In the genomic region with DNA sequence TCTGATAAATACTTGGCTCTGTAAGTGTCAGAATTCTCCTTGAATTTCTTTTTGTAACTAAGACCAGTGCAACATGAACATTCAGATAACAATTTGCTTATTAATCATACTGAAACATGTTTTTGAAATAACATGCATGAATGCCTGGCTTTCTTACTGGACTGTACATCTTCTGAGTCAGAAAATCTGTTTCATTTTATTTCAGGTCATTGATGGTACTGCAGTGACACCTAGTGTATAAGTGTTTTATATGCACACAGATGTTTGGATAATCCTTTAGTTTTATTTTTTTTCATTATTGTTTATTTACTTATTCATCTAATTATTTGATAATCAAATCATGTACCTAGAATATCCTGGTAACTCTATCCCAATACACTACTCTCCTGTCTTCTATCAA, we compare ENCODE assay signal across 18 mouse cellular contexts.
A peak's percentile ranks its signal among the peaks of the same experiment; 100 is the strongest.
DNase-seq lines count a peak whose midpoint lies in the region; ATAC-seq and TF ChIP-seq lines count a peak whose summit lies in the region.
"Had no signal": no experiment of that assay in that cellular context is flagged by ENCODE, and none has a peak within 500 bp of the region (broad histone marks: within the 10 kb centered on the region; RNA-seq: fewer than 3 reads in every experiment).

No protein-coding gene starts in this region.

- no peaks in the 10 kb centered on the region for H3K79me2 ChIP-seq in MEL (ENCODE audit: control insufficient read depth, insufficient read depth, low read length, poor library complexity)

- TF ChIP-seq EP300 in MEL (IDR thresholded peaks at IDR 0.05; ENCODE audit: low read depth in 1 of 2, low read length in 2 of 2) = no peak

- no peaks in the 10 kb centered on the region for H3K27me3 ChIP-seq in forebrain, embryonic 16.5 days (replicated peaks; ENCODE audit: control insufficient read depth, insufficient read depth, low read length)
- H3K27me3 ChIP-seq in forebrain, embryonic 11.5 days (ENCODE audit: control insufficient read depth, insufficient read depth, low read length) = no peaks in the 10 kb centered on the region
- H3K27me3 ChIP-seq in lung, embryonic 14.5 days (ENCODE audit: insufficient read depth, low read length) = no peaks in the 10 kb centered on the region
- no peaks in the 10 kb centered on the region for H3K27me3 ChIP-seq in MEL (ENCODE audit: control insufficient read depth in 1 of 2, insufficient read depth in 2 of 2, low read length in 2 of 2)
- no peaks in the 10 kb centered on the region for H3K27me3 ChIP-seq in hindbrain, postnatal 0 days (ENCODE audit: insufficient read depth, low read length)
- H3K27me3 ChIP-seq: embryonic facial prominence, embryonic 15.5 days had no signal

- H3K36me3 ChIP-seq in forebrain, embryonic 16.5 days (ENCODE audit: control insufficient read depth, insufficient read depth) = no peaks in the 10 kb centered on the region
- no peaks in the 10 kb centered on the region for H3K36me3 ChIP-seq in forebrain, embryonic 11.5 days (ENCODE audit: control insufficient read depth, insufficient read depth, low read length)
- H3K36me3 ChIP-seq in lung, embryonic 14.5 days (ENCODE audit: insufficient read depth) = no peaks in the 10 kb centered on the region
- H3K36me3 ChIP-seq in MEL (ENCODE audit: control insufficient read depth in 1 of 2, insufficient read depth in 2 of 2, low read length in 2 of 2) = no peaks in the 10 kb centered on the region
- no peaks in the 10 kb centered on the region for H3K36me3 ChIP-seq in hindbrain, postnatal 0 days (ENCODE audit: insufficient read depth, low read length)
- H3K36me3 ChIP-seq: embryonic facial prominence, embryonic 15.5 days had no signal

- DNase-seq in forebrain, embryonic 11.5 days (ENCODE audit: low spot score) = no peak
- peak; percentile 4 for DNase-seq in lung, embryonic 14.5 days
- DNase-seq in lung, postnatal 25 days (ENCODE audit: low spot score) = no peak
- peak; percentile 5 for DNase-seq in MEL (ENCODE audit: low read depth, low spot score)
- DNase-seq in hindbrain, postnatal 0 days (ENCODE audit: low spot score) = peak; percentile 75
- DNase-seq in left cerebral cortex, postnatal 36 days (ENCODE audit: low spot score in 2 of 2) = no peak
- DNase-seq in cerebellum, adult 9-10 months = no peak
- DNase-seq: adrenal gland, postnatal 25 days; cerebellum, adult 18-20 months; gastrocnemius, adult 2 months; kidney, postnatal 14 days; lung, postnatal 4 days; thymus, postnatal 4 days had no signal

- no peak for TF ChIP-seq POLR2A in MEL (IDR thresholded peaks at IDR 0.05; ENCODE audit: control insufficient read depth in 1 of 2, insufficient read depth in 1 of 2, low read depth in 1 of 2, low read length in 2 of 2, poor library complexity in 1 of 2)

- intact Hi-C loops in left cerebral cortex, postnatal 36 days (cut with DNase I) = no loop called here

- no peak overlapping the region for H3K4me3 ChIP-seq in forebrain, embryonic 16.5 days (replicated peaks; ENCODE audit: low read length)
- H3K4me3 ChIP-seq in forebrain, embryonic 11.5 days (ENCODE audit: low read depth, low read length) = no peak overlapping the region
- H3K4me3 ChIP-seq in lung, embryonic 14.5 days (ENCODE audit: low read depth, low read length) = no peak overlapping the region
- no peak overlapping the region for H3K4me3 ChIP-seq in MEL (ENCODE audit: control insufficient read depth in 1 of 2, insufficient read depth in 1 of 2, low read depth in 2 of 2, low read length in 2 of 2)
- no peak overlapping the region for H3K4me3 ChIP-seq in hindbrain, postnatal 0 days (ENCODE audit: low read length)
- H3K4me3 ChIP-seq: embryonic facial prominence, embryonic 15.5 days; gastrocnemius, adult 2 months; myocyte had no signal

- H3K9me3 ChIP-seq in forebrain, embryonic 16.5 days (ENCODE audit: control insufficient read depth, low read length) = no peaks in the 10 kb centered on the region
- no peaks in the 10 kb centered on the region for H3K9me3 ChIP-seq in forebrain, embryonic 11.5 days (ENCODE audit: control insufficient read depth, low read length)
- no peaks in the 10 kb centered on the region for H3K9me3 ChIP-seq in lung, embryonic 14.5 days (ENCODE audit: low read depth, low read length)
- H3K9me3 ChIP-seq in MEL (replicated peaks; ENCODE audit: insufficient read depth, low read length) = no peaks in the 10 kb centered on the region
- no peaks in the 10 kb centered on the region for H3K9me3 ChIP-seq in hindbrain, postnatal 0 days (ENCODE audit: low read length)
- H3K9me3 ChIP-seq: embryonic facial prominence, embryonic 15.5 days had no signal

- H3K9ac ChIP-seq in forebrain, embryonic 16.5 days (replicated peaks; ENCODE audit: low read depth, low read length) = no peak overlapping the region
- no peak overlapping the region for H3K9ac ChIP-seq in forebrain, embryonic 11.5 days (ENCODE audit: low read length)
- no peak overlapping the region for H3K9ac ChIP-seq in lung, embryonic 14.5 days
- no peak overlapping the region for H3K9ac ChIP-seq in MEL (ENCODE audit: control insufficient read depth, low read depth, low read length, poor library complexity, severe bottlenecking)
- no peak overlapping the region for H3K9ac ChIP-seq in hindbrain, postnatal 0 days (replicated peaks; ENCODE audit: low read length)
- H3K9ac ChIP-seq: embryonic facial prominence, embryonic 15.5 days had no signal

- TF ChIP-seq RAD21 in MEL (IDR thresholded peaks at IDR 0.05; ENCODE audit: low read depth, low read length) = peak; percentile 50

- H3K4me1 ChIP-seq in forebrain, embryonic 16.5 days (replicated peaks; ENCODE audit: control insufficient read depth, insufficient read depth, low read length) = no peaks in the 10 kb centered on the region
- no peaks in the 10 kb centered on the region for H3K4me1 ChIP-seq in forebrain, embryonic 11.5 days (replicated peaks; ENCODE audit: control insufficient read depth, insufficient read depth, low read length)
- H3K4me1 ChIP-seq in lung, embryonic 14.5 days (ENCODE audit: insufficient read depth) = no peaks in the 10 kb centered on the region
- H3K4me1 ChIP-seq in MEL (ENCODE audit: control insufficient read depth in 1 of 2, insufficient read depth in 2 of 2, low read length in 2 of 2) = no peaks in the 10 kb centered on the region
- no peaks in the 10 kb centered on the region for H3K4me1 ChIP-seq in hindbrain, postnatal 0 days (ENCODE audit: insufficient read depth, low read length)
- H3K4me1 ChIP-seq: embryonic facial prominence, embryonic 15.5 days had no signal

- 0 out of 2 replicates have a peak, but pooled peaks have one; percentile 18 for ATAC-seq in forebrain, embryonic 16.5 days
- no peak for ATAC-seq in forebrain, embryonic 11.5 days (replicated peaks; ENCODE audit: low FRiP score)
- no peak for ATAC-seq in lung, embryonic 14.5 days (ENCODE audit: insufficient read depth)
- 0 out of 2 replicates have a peak, but pooled peaks have one; percentile 32 for ATAC-seq in hindbrain, postnatal 0 days
- ATAC-seq: CD4-positive, CD25-positive, alpha-beta regulatory T cell, adult 4 months had no signal

- no peak overlapping the region for H3K4me2 ChIP-seq in forebrain, embryonic 16.5 days (ENCODE audit: low read length)
- H3K4me2 ChIP-seq in forebrain, embryonic 11.5 days (ENCODE audit: low read depth, low read length, severe bottlenecking) = no peak overlapping the region
- H3K4me2 ChIP-seq in lung, embryonic 14.5 days = no peak overlapping the region
- no peak overlapping the region for H3K4me2 ChIP-seq in hindbrain, postnatal 0 days (ENCODE audit: low read depth, low read length)
- H3K4me2 ChIP-seq: embryonic facial prominence, embryonic 15.5 days; liver, embryonic 11.5 days had no signal

- H3K27ac ChIP-seq in forebrain, embryonic 16.5 days (ENCODE audit: low read length) = no peak overlapping the region
- no peak overlapping the region for H3K27ac ChIP-seq in forebrain, embryonic 11.5 days (ENCODE audit: low read depth, low read length)
- H3K27ac ChIP-seq in lung, embryonic 14.5 days (ENCODE audit: low read depth) = no peak overlapping the region
- H3K27ac ChIP-seq in MEL (ENCODE audit: control insufficient read depth, low read depth, low read length) = no peak overlapping the region
- H3K27ac ChIP-seq in hindbrain, postnatal 0 days = no peak overlapping the region
- H3K27ac ChIP-seq: embryonic facial prominence, embryonic 15.5 days; gastrocnemius, adult 2 months had no signal

- TF ChIP-seq CTCF in lung, embryonic 14.5 days (IDR thresholded peaks at IDR 0.05; ENCODE audit: low read depth) = peak; percentile 29; the same call in 1 of the 2 replicates
- peak in 1 of 3 experiments; percentile 27; a peak in 1 of 6 replicates for TF ChIP-seq CTCF in MEL (IDR thresholded peaks at IDR 0.05 in 2 of 3, conservative IDR thresholded peaks at IDR 0.05 in 1 of 3; ENCODE audit: control insufficient read depth in 1 of 3, insufficient read depth in 1 of 3, low read depth in 2 of 3, low read length in 3 of 3, poor library complexity in 1 of 3, severe bottlenecking in 1 of 3)
- peak; percentile 69 for TF ChIP-seq CTCF in hindbrain, postnatal 0 days (IDR thresholded peaks at IDR 0.05; ENCODE audit: low read depth)

TF ChIP-seq in MEL, 35 proteins besides CTCF, POLR2A, EP300 and RAD21:
- no peak for TF ChIP-seq HCFC1 (IDR thresholded peaks at IDR 0.05; ENCODE audit: low read depth, low read length)
- TF ChIP-seq ZC3H11A (IDR thresholded peaks at IDR 0.05; ENCODE audit: low read depth, low read length) = 0 out of 2 replicates have a peak, but pooled peaks have one; percentile 10
- TF ChIP-seq E2F4 (IDR thresholded peaks at IDR 0.05; ENCODE audit: borderline replicate concordance, low read depth, low read length) = no peak
- TF ChIP-seq SMC3 (IDR thresholded peaks at IDR 0.05; ENCODE audit: low read depth, low read length) = peak; percentile 15; the same call in 1 of the 2 replicates

Comparison
In these comparisons a context has a peak if more than half of its experiments do, and no peak if none do; other contexts are left out.
1. ATAC-seq: peak in forebrain, embryonic 16.5 days (single experiment) and hindbrain, postnatal 0 days (single experiment); none in forebrain, embryonic 11.5 days (single experiment) and lung, embryonic 14.5 days (single experiment).
2. DNase-seq: peak in lung, embryonic 14.5 days (single experiment), MEL (single experiment) and hindbrain, postnatal 0 days (single experiment); none in forebrain, embryonic 11.5 days (single experiment), lung, postnatal 25 days (single experiment), left cerebral cortex, postnatal 36 days (0 of 2) and cerebellum, adult 9-10 months (single experiment).